Mouse (Mus musculus): ENCODE results near the gene Ldlrad1. TPM values are rescaled to one million over a fixed set of nuclear protein-coding genes. Genes with fewer than 3 reads are reported as not detected.

Gene Ldlrad1
- polyA plus RNA-seq, 1 experiment from 2014 or later = not detected

DNA sequence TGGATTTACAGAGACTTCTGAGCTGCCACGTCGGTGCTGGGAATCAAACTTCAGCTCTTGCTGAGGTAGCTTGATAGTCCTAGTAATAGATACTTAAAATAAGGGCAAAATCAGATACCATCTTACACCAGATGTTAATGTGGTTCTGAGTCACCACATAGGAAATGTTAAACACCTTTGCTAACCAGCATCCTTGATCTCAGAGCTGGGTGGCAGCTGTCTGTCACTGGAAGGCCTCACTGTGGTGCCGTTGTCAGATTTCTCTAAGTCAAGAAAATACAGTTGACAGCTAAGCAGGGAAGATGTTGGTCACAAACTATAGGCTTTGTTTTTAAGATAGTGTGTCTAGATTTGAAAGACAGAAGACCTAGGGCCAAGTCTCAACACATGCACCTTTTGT lies 7.2 kb upstream of the Ldlrad1 start:
- Histone ChIP-seq H3K36me3 (ENCODE audit: control insufficient read depth, insufficient read depth) (peaks cover 54% of the 10 kb centered on the region), H3K27ac (ENCODE audit: low read length) (no peak overlapping the region), H3K9ac (replicated peaks; ENCODE audit: low read depth, low read length) (no peak overlapping the region), H3K4me1 (replicated peaks; ENCODE audit: control insufficient read depth, insufficient read depth, low read length) (no peaks in the 10 kb centered on the region), H3K9me3 (ENCODE audit: control insufficient read depth, low read length) (no peaks in the 10 kb centered on the region), H3K4me2 (ENCODE audit: low read length) (no peak overlapping the region), H3K4me3 (replicated peaks; ENCODE audit: low read length) (no peak overlapping the region), H3K27me3 (replicated peaks; ENCODE audit: control insufficient read depth, insufficient read depth, low read length) (no peaks in the 10 kb centered on the region)
- 98% methylated on average over 3 of the region's 3 CpGs for WGBS
- no peak for ATAC-seq

- Histone ChIP-seq H3K27ac (ENCODE audit: low read length) (no peak overlapping the region), H3K9me3 (ENCODE audit: control insufficient read depth, low read length) (no peaks in the 10 kb centered on the region), H3K27me3 (replicated peaks; ENCODE audit: control insufficient read depth, insufficient read depth, low read length) (no peaks in the 10 kb centered on the region), H3K9ac (replicated peaks; ENCODE audit: low read depth, low read length) (no peak overlapping the region), H3K36me3 (ENCODE audit: control insufficient read depth, insufficient read depth) (peaks cover 48% of the 10 kb centered on the region), H3K4me1 (replicated peaks; ENCODE audit: control insufficient read depth, insufficient read depth, low read length) (no peaks in the 10 kb centered on the region), H3K4me2 (ENCODE audit: low read length) (no peak overlapping the region), H3K4me3 (replicated peaks; ENCODE audit: low read length) (no peak overlapping the region)
- 88% methylated on average over 7 of the region's 7 CpGs for WGBS
- ATAC-seq = no peak
These were observed 6.0 kb upstream of the Ldlrad1 start for GRCm38 (mm10) chr4:107203001-107203400.

DNA sequence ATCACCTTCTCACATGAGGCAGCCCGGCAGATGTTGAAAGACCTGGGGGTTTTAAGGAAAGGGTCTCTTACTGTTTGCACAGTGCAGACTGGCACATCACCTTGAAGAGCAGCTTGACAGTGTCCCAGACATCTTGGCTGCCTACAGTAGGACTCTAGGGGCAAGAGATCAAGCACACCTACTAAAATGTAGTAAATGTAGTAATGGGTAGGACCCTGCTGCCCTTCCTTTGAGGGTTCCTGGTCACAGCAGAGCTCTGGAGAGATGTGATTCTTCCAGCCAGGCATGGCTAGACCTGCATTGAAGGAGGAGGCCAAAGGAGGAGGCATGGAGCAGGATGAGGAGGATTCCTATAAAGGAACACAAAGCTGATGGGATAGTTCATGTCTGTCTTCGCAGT lies 2.0 kb upstream of the Ldlrad1 start:
- Histone ChIP-seq H3K36me3 (ENCODE audit: control insufficient read depth, insufficient read depth) (peaks cover 15% of the 10 kb centered on the region), H3K9me3 (ENCODE audit: control insufficient read depth, low read length) (no peaks in the 10 kb centered on the region), H3K9ac (replicated peaks; ENCODE audit: low read depth, low read length) (no peak overlapping the region), H3K27ac (ENCODE audit: low read length) (no peak overlapping the region), H3K4me3 (replicated peaks; ENCODE audit: low read length) (no peak overlapping the region), H3K27me3 (replicated peaks; ENCODE audit: control insufficient read depth, insufficient read depth, low read length) (no peaks in the 10 kb centered on the region), H3K4me2 (ENCODE audit: low read length) (no peak overlapping the region), H3K4me1 (replicated peaks; ENCODE audit: control insufficient read depth, insufficient read depth, low read length) (no peaks in the 10 kb centered on the region)
- 93% methylated on average over 2 of the region's 2 CpGs for WGBS
- no peak for ATAC-seq

- no peak for ATAC-seq
- no peaks in the 10 kb centered on the region for H3K9me3 ChIP-seq (ENCODE audit: control insufficient read depth, low read length)
- H3K4me1 ChIP-seq (replicated peaks; ENCODE audit: control insufficient read depth, insufficient read depth, low read length) = no peaks in the 10 kb centered on the region
- no peak overlapping the region for H3K9ac ChIP-seq (replicated peaks; ENCODE audit: low read depth, low read length)
- WGBS = 96% methylated on average over 5 of the region's 5 CpGs
- H3K4me2 ChIP-seq (ENCODE audit: low read length) = no peak overlapping the region
- no peaks in the 10 kb centered on the region for H3K27me3 ChIP-seq (replicated peaks; ENCODE audit: control insufficient read depth, insufficient read depth, low read length)
- no peak overlapping the region for H3K27ac ChIP-seq (ENCODE audit: low read length)
- no peak overlapping the region for H3K4me3 ChIP-seq (replicated peaks; ENCODE audit: low read length)
- 0 out of 2 replicates have a peak, but pooled peaks cover 2% of the 10 kb centered on the region for H3K36me3 ChIP-seq (ENCODE audit: control insufficient read depth, insufficient read depth)
These were observed 1.6 kb downstream of the Ldlrad1 start for GRCm38 (mm10) chr4:107210483-107211097.

DNA sequence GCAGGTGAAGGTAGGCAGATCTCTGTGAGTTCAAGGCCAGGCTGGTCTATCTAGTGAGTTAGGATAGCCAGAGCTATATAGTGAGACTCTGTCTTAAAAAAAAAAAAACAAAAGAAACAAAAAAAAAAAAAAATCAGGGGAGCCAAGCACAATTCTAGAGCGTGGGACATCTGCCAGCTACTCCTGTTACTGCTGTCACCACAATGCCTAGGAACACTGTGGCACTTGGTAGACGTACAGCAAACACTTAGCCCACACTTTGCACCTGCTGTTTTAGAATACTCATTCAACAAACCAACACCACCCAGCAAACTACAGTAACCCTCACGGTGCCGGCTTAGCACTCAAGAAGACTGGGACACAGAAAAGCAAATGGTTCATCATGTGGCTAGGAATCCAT lies 2.5 kb downstream of the Ldlrad1 start:
- Histone ChIP-seq H3K4me3 (replicated peaks; ENCODE audit: low read length) (no peak overlapping the region), H3K27me3 (replicated peaks; ENCODE audit: control insufficient read depth, insufficient read depth, low read length) (no peaks in the 10 kb centered on the region), H3K4me1 (replicated peaks; ENCODE audit: control insufficient read depth, insufficient read depth, low read length) (no peaks in the 10 kb centered on the region), H3K36me3 (ENCODE audit: control insufficient read depth, insufficient read depth) (no peaks in the 10 kb centered on the region), H3K9ac (replicated peaks; ENCODE audit: low read depth, low read length) (no peak overlapping the region), H3K27ac (ENCODE audit: low read length) (no peak overlapping the region), H3K4me2 (ENCODE audit: low read length) (no peak overlapping the region), H3K9me3 (ENCODE audit: control insufficient read depth, low read length) (no peaks in the 10 kb centered on the region)
- ATAC-seq = no peak
- WGBS = 46% methylated on average over 4 of the region's 4 CpGs

- Histone ChIP-seq H3K27ac (ENCODE audit: low read length) (no peak overlapping the region), H3K4me1 (replicated peaks; ENCODE audit: control insufficient read depth, insufficient read depth, low read length) (no peaks in the 10 kb centered on the region), H3K4me2 (ENCODE audit: low read length) (no peak overlapping the region), H3K9me3 (ENCODE audit: control insufficient read depth, low read length) (no peaks in the 10 kb centered on the region), H3K9ac (replicated peaks; ENCODE audit: low read depth, low read length) (no peak overlapping the region), H3K27me3 (replicated peaks; ENCODE audit: control insufficient read depth, insufficient read depth, low read length) (no peaks in the 10 kb centered on the region), H3K4me3 (replicated peaks; ENCODE audit: low read length) (no peak overlapping the region), H3K36me3 (ENCODE audit: control insufficient read depth, insufficient read depth) (no peaks in the 10 kb centered on the region)
- no peak for ATAC-seq
- WGBS = 80% methylated on average over 5 of the region's 5 CpGs
These were observed 3.0 kb downstream of the Ldlrad1 start for GRCm38 (mm10) chr4:107211936-107212335.

DNA sequence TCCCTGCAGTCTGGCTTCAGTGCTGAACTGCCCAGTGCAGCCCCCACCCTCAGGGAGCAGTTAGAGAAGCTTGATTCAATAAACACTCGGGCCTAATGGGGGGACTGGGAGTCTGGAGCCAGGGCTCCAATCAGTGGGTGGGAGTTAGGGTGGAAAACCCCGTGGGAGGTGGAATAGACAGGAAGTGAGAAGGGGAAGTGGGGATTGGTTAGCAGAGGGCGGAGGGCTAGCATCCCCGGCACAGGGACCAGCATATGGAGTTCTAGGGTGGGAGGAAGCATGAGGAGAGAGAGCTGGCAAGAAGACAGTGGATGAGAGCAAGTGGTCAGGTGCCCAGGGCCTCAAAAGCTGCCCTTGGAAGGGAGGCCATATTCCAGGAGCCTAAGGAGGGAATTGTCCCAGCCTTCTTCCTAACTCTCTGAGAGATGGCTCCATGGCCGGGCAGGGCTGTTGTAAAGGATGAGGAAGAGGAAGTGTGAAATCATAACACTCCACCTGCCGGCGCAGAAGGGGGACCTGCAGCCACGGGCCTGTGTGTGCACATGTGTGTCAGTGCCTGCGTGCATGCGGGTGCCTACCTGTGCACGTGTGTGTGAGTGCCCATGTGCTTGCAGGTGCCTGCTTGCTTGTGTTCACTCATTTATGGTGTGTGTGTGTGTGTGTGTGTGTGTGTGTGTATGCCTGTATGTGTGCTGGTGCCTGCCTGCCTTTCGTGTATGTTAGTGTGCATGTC lies 4.5 kb downstream of the Ldlrad1 start:
- H3K9me3 ChIP-seq (ENCODE audit: control insufficient read depth, low read length) = no peaks in the 10 kb centered on the region
- H3K36me3 ChIP-seq (ENCODE audit: control insufficient read depth, insufficient read depth) = no peaks in the 10 kb centered on the region
- no peaks in the 10 kb centered on the region for H3K27me3 ChIP-seq (replicated peaks; ENCODE audit: control insufficient read depth, insufficient read depth, low read length)
- WGBS = 76% methylated on average over 12 of the region's 12 CpGs
- H3K4me1 ChIP-seq (replicated peaks; ENCODE audit: control insufficient read depth, insufficient read depth, low read length) = no peaks in the 10 kb centered on the region
- no peak overlapping the region for H3K4me3 ChIP-seq (replicated peaks; ENCODE audit: low read length)
- no peak overlapping the region for H3K9ac ChIP-seq (replicated peaks; ENCODE audit: low read depth, low read length)
- no peak overlapping the region for H3K27ac ChIP-seq (ENCODE audit: low read length)
- no peak for ATAC-seq
- H3K4me2 ChIP-seq (ENCODE audit: low read length) = no peak overlapping the region

GRCm38 (mm10) chr4:107217574-107217973 lies 8.6 kb downstream of the Ldlrad1 start:
- Histone ChIP-seq H3K36me3 (ENCODE audit: control insufficient read depth, insufficient read depth) (no peaks in the 10 kb centered on the region), H3K27ac (ENCODE audit: low read length) (no peak overlapping the region), H3K27me3 (replicated peaks; ENCODE audit: control insufficient read depth, insufficient read depth, low read length) (no peaks in the 10 kb centered on the region), H3K9me3 (ENCODE audit: control insufficient read depth, low read length) (no peaks in the 10 kb centered on the region), H3K4me2 (ENCODE audit: low read length) (no peak overlapping the region), H3K4me3 (replicated peaks; ENCODE audit: low read length) (no peak overlapping the region), H3K9ac (replicated peaks; ENCODE audit: low read depth, low read length) (no peak overlapping the region), H3K4me1 (replicated peaks; ENCODE audit: control insufficient read depth, insufficient read depth, low read length) (no peaks in the 10 kb centered on the region)
- ATAC-seq = no peak
- 88% methylated on average over 9 of the region's 9 CpGs for WGBS

DNA sequence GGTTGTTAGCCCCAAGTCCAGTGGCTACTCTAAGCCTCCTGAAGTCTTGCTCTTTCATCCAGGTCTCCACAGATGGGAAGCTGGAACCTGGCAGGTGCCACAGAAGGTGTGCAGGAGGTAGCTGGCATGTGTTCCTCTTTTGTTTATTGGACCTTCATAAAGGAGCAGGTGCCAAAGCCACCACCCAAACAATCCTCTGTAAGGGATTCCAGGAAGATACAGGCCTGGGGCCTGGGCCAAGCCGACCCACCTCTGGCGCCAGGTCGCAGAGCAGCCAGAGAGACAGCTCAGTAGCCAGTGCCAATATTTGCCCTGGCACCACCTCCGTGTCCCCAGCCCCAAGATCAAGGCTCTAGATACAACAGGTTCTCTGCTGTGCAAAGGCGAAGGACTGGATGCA lies 12.5 kb downstream of the Ldlrad1 start:
- Histone ChIP-seq H3K27me3 (replicated peaks; ENCODE audit: control insufficient read depth, insufficient read depth, low read length) (no peaks in the 10 kb centered on the region), H3K9me3 (ENCODE audit: control insufficient read depth, low read length) (no peaks in the 10 kb centered on the region), H3K4me1 (replicated peaks; ENCODE audit: control insufficient read depth, insufficient read depth, low read length) (no peaks in the 10 kb centered on the region), H3K9ac (replicated peaks; ENCODE audit: low read depth, low read length) (no peak overlapping the region), H3K4me2 (ENCODE audit: low read length) (no peak overlapping the region), H3K4me3 (replicated peaks; ENCODE audit: low read length) (no peak overlapping the region), H3K27ac (ENCODE audit: low read length) (no peak overlapping the region), H3K36me3 (ENCODE audit: control insufficient read depth, insufficient read depth) (no peaks in the 10 kb centered on the region)
- no peak for ATAC-seq
- 88% methylated on average over 5 of the region's 5 CpGs for WGBS

All from forebrain, embryonic 16.5 days (tissue).